Mouse (Mus musculus) liver, embryonic 14.5 days (tissue): ENCODE data around the gene BC034090.

Experiments used
- CTCF ChIP-seq: IDR thresholded peaks from 2 replicates; pipeline ENCODE4 v1.5.1; 2016; ENCODE audit warnings: antibody characterized with exemption, low read depth, control low read depth
- EP300 ChIP-seq: IDR thresholded peaks from 2 replicates; pipeline ENCODE4 v1.6.1; 2016; ENCODE audit warnings: antibody characterized with exemption, low read depth

DNA sequence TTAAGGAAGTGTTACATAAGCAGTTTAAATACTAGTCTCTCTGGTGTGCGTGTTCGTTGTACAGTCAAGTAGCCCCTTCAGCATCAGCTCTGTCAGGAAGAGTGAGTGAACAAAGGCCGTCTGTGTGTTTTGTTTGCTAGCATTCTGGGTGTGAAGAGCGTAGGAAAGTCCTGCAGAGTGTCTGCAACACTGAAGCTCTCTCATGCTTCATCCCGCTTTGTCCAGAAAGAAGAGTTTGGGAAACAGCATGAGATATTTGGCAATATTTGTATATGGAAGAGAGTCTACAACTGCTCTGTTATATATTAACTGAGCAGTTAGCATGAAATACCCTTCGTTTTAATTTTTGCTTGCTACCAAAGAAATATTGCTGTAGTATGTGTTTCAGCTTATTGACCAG lies 44.7 kb downstream of the BC034090 start:
- no peak for TF ChIP-seq CTCF
- TF ChIP-seq EP300 = no peak
